Mouse (Mus musculus): Measurements from ENCODE around the gene Zdhhc19. TPM values are rescaled to one million over a fixed set of nuclear protein-coding genes. Genes with fewer than 3 reads are reported as not detected.

Zdhhc19 gene
- total and polyA plus RNA-seq, 2 experiments = not detected

DNA sequence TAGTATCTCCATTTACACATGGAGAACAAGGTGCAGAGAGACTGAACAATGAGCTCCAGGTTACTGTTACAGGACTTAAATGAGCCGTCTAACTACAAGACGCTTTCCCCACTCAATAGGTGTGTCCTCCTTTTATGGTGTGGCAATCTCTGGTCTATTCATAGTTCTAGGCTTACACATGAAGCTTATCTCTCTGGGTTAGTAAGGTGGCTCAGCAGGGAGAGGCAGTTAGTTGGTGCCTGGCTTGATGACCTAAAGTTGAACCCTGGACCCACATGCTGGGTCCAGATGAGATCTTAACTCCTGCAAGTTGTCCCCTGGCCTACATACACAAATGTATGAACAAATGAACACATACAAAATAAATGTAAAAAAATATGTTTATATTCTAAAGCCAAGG, 32.6 kb upstream of the Zdhhc19 start:
- TF ChIP-seq CTCF (IDR thresholded peaks at IDR 0.05; ENCODE audit: low read depth, low read length) (no peak), POLR2A (IDR thresholded peaks at IDR 0.05; ENCODE audit: extremely low read depth, insufficient read depth, low read length) (no peak)
- Histone ChIP-seq H3K27ac (replicated peaks; ENCODE audit: insufficient read depth, low read depth, low read length) (no peak overlapping the region), H3K27me3 (ENCODE audit: control insufficient read depth, insufficient read depth, low read length) (no peaks in the 10 kb centered on the region), H3K4me1 (ENCODE audit: control insufficient read depth, insufficient read depth, low read length) (no peaks in the 10 kb centered on the region), H3K79me2 (ENCODE audit: control insufficient read depth, insufficient read depth, low read length) (no peaks in the 10 kb centered on the region), H3K36me3 (ENCODE audit: control insufficient read depth, insufficient read depth, low read length) (peaks cover 39% of the 10 kb centered on the region), H3K9ac (ENCODE audit: low read depth, low read length) (no peak overlapping the region), H3K4me3 (ENCODE audit: insufficient read depth, low read depth, low read length) (no peak overlapping the region)
- no peak for DNase-seq (ENCODE audit: extremely low read depth, low read depth, low spot score)
- 79% methylated on average over 2 of the region's 2 CpGs for WGBS

DNA sequence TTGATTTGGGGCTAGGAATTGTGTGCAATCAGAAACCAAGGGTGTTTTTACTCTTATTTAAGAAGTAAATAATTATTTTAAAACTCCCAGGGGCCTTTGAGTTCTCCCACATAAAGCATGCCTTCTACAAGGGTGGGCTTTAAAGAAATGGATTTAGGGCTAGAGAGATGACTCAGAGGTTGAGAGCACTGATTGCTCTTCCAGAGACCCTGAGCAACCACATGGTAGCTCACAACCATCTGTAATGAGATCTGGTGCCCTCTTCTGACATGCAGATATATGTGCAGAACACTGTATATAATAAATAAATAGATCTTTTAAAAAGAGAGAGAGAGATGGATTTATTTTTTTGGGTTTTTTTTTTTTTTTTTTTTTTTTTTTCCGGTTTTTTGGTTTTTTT, 31.2 kb upstream of the Zdhhc19 start:
- Histone ChIP-seq H3K27ac (replicated peaks; ENCODE audit: insufficient read depth, low read depth, low read length) (no peak overlapping the region), H3K4me1 (ENCODE audit: control insufficient read depth, insufficient read depth, low read length) (no peaks in the 10 kb centered on the region), H3K4me3 (ENCODE audit: insufficient read depth, low read depth, low read length) (no peak overlapping the region), H3K9ac (ENCODE audit: low read depth, low read length) (no peak overlapping the region), H3K36me3 (ENCODE audit: control insufficient read depth, insufficient read depth, low read length) (peaks cover 41% of the 10 kb centered on the region), H3K27me3 (ENCODE audit: control insufficient read depth, insufficient read depth, low read length) (no peaks in the 10 kb centered on the region), H3K79me2 (ENCODE audit: control insufficient read depth, insufficient read depth, low read length) (no peaks in the 10 kb centered on the region)
- TF ChIP-seq CTCF (IDR thresholded peaks at IDR 0.05; ENCODE audit: low read depth, low read length) (no peak), POLR2A (IDR thresholded peaks at IDR 0.05; ENCODE audit: extremely low read depth, insufficient read depth, low read length) (no peak)
- DNase-seq (ENCODE audit: extremely low read depth, low read depth, low spot score) = no peak
- WGBS = 0% methylated on average over 1 of the region's 1 CpGs

DNA sequence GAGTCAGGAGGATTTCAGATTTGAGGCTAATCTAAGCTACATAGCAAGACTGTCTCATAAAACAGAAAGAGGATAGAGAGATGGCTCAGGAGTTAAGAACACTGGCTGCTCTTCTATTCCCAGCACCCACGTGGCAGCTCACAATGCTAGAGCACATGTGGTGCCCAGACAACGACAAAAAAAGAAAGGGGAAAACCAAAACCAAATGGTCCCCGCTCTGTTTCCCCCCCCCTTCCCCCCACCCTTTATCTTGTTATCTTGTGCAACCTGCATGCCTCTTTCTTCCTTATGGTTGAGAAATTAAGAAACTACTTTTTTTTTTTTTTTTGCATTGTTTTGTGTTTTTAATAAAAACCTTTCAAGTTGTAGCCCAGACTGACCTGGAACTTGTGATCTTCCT, 27.6 kb upstream of the Zdhhc19 start:
- Histone ChIP-seq H3K4me1 (ENCODE audit: control insufficient read depth, insufficient read depth, low read length) (no peaks in the 10 kb centered on the region), H3K36me3 (ENCODE audit: control insufficient read depth, insufficient read depth, low read length) (peaks cover 45% of the 10 kb centered on the region), H3K27me3 (ENCODE audit: control insufficient read depth, insufficient read depth, low read length) (no peaks in the 10 kb centered on the region), H3K4me3 (ENCODE audit: insufficient read depth, low read depth, low read length) (no peak overlapping the region), H3K79me2 (ENCODE audit: control insufficient read depth, insufficient read depth, low read length) (no peaks in the 10 kb centered on the region), H3K9ac (ENCODE audit: low read depth, low read length) (no peak overlapping the region), H3K27ac (replicated peaks; ENCODE audit: insufficient read depth, low read depth, low read length) (no peak overlapping the region)
- 89% methylated on average over 3 of the region's 3 CpGs for WGBS
- TF ChIP-seq POLR2A (IDR thresholded peaks at IDR 0.05; ENCODE audit: extremely low read depth, insufficient read depth, low read length) = no peak
- no peak for TF ChIP-seq CTCF (IDR thresholded peaks at IDR 0.05; ENCODE audit: low read depth, low read length)
- DNase-seq (ENCODE audit: extremely low read depth, low read depth, low spot score) = no peak

DNA sequence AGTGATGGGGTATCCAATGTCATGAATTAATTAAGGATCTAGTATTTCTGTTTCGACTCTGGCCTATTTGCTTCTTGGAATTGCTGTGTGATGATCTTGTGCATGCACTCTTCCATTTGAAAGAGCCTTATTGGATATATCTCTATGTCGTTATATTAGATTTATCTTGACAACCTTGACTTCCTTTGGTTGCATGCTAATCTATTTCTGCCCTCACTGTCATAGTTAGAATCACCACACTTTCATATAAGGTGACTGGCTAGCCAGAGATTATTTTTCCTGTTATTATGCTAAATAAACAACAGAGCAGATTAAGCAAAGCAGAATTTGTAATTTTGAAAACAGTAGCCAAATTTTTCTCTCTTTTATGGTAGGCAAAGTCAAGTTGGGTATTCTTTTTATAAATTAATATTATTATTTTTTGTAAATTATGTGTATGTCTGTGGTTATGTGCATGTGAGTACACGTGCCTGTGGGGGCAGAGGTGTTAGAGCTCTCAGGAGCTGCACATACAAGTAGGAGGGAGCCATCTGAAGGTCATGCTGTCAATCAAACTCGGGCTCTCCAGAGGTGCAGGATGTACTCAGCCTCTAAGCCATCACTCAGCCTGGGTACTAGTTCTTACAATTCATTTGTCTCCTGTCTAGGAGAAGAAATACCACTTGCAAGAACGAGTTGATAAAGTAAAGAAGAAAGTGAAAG, 26.5 kb upstream of the Zdhhc19 start:
- no peaks in the 10 kb centered on the region for H3K27me3 ChIP-seq (ENCODE audit: control insufficient read depth, insufficient read depth, low read length)
- H3K27ac ChIP-seq (replicated peaks; ENCODE audit: insufficient read depth, low read depth, low read length) = no peak overlapping the region
- no peaks in the 10 kb centered on the region for H3K4me1 ChIP-seq (ENCODE audit: control insufficient read depth, insufficient read depth, low read length)
- peaks cover 41% of the 10 kb centered on the region for H3K36me3 ChIP-seq (ENCODE audit: control insufficient read depth, insufficient read depth, low read length)
- TF ChIP-seq POLR2A (IDR thresholded peaks at IDR 0.05; ENCODE audit: extremely low read depth, insufficient read depth, low read length) (no peak), CTCF (IDR thresholded peaks at IDR 0.05; ENCODE audit: low read depth, low read length) (no peak)
- no peak for DNase-seq (ENCODE audit: extremely low read depth, low read depth, low spot score)
- H3K4me3 ChIP-seq (ENCODE audit: insufficient read depth, low read depth, low read length) = no peak overlapping the region
- H3K9ac ChIP-seq (ENCODE audit: low read depth, low read length) = no peak overlapping the region
- no peaks in the 10 kb centered on the region for H3K79me2 ChIP-seq (ENCODE audit: control insufficient read depth, insufficient read depth, low read length)
- WGBS = 70% methylated on average over 5 of the region's 5 CpGs

DNA sequence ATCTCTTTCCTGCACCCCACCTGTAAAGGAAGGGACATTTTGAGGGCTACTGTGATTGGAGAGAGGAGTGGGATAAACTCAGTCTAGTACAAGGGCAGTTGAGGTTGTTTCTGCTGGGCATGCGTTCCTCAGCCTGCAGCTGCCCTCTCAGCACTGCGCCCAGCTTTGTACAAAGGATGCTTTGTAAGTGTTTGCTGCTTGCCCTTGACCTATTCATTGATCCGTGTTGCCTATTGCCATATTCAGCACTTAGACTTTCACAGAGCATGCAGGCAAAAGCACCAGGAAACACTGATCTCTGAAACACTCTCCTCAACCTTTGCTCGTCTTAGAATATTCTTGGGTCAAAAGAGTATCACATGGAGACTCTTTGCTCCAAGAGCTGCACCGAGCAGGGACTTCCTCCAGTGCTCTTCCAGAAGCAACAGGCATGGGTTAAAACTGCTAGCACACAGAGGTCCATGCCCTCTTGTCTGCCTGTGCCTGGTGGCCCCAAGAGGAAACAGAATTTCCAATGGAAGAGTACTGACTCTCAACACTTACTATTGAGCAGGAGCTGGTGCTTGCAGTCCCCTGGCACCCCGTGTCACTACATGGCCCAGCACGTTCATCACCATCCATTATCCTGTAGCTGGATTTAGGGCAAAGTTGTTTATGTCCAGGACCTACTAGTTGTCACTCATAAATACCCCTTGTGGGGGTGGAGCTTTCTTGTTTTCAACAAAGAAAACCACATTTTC, 23.6 kb upstream of the Zdhhc19 start:
- Histone ChIP-seq H3K4me1 (ENCODE audit: control insufficient read depth, insufficient read depth, low read length) (no peaks in the 10 kb centered on the region), H3K4me3 (ENCODE audit: insufficient read depth, low read depth, low read length) (no peak overlapping the region), H3K9ac (ENCODE audit: low read depth, low read length) (no peak overlapping the region), H3K27ac (replicated peaks; ENCODE audit: insufficient read depth, low read depth, low read length) (no peak overlapping the region), H3K27me3 (ENCODE audit: control insufficient read depth, insufficient read depth, low read length) (no peaks in the 10 kb centered on the region), H3K79me2 (ENCODE audit: control insufficient read depth, insufficient read depth, low read length) (no peaks in the 10 kb centered on the region), H3K36me3 (ENCODE audit: control insufficient read depth, insufficient read depth, low read length) (peaks cover 32% of the 10 kb centered on the region)
- DNase-seq (ENCODE audit: extremely low read depth, low read depth, low spot score) = no peak
- 81% methylated on average over 7 of the region's 7 CpGs for WGBS
- no peak for TF ChIP-seq POLR2A (IDR thresholded peaks at IDR 0.05; ENCODE audit: extremely low read depth, insufficient read depth, low read length)

DNA sequence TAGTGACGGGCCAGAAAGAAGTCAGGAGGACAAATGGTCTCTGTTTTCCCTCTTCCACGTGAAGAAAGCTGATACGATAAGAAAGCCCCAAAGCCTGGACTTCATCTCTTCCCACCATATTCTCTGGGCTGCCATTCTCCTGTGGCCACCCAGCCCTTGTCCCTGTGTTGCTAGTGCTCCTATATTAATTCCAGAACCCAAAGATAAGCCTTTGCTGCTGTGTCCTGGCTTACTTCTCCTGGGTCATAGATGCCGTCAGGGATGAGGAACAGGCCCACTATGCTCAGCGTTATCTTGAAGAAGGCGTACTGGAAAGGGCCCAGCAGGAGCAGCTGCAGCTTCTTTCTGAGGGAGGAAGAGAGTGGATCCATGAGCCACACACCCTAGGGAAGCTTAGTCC, 18.8 kb upstream of the Zdhhc19 start:
- H3K4me3 ChIP-seq (ENCODE audit: insufficient read depth, low read depth, low read length) = no peak overlapping the region
- WGBS = 77% methylated on average over 6 of the region's 6 CpGs

More for the DNA sequence above, 18.8 kb upstream of the Zdhhc19 start:
- Histone ChIP-seq H3K9ac (ENCODE audit: low read depth, low read length) (no peak overlapping the region), H3K27ac (replicated peaks; ENCODE audit: insufficient read depth, low read depth, low read length) (no peak overlapping the region), H3K36me3 (ENCODE audit: control insufficient read depth, insufficient read depth, low read length) (peaks cover 5% of the 10 kb centered on the region; the same call in 1 of the 2 replicates), H3K79me2 (ENCODE audit: control insufficient read depth, insufficient read depth, low read length) (no peaks in the 10 kb centered on the region), H3K27me3 (ENCODE audit: control insufficient read depth, insufficient read depth, low read length) (no peaks in the 10 kb centered on the region), H3K4me1 (ENCODE audit: control insufficient read depth, insufficient read depth, low read length) (no peaks in the 10 kb centered on the region)
- TF ChIP-seq POLR2A (IDR thresholded peaks at IDR 0.05; ENCODE audit: extremely low read depth, insufficient read depth, low read length) = no peak
- no peak for TF ChIP-seq CTCF (IDR thresholded peaks at IDR 0.05; ENCODE audit: low read depth, low read length)
- DNase-seq (ENCODE audit: extremely low read depth, low read depth, low spot score) = no peak

All from liver, adult 2 months (tissue).